Mouse (Mus musculus) cerebellum, postnatal 4 days (tissue): ENCODE measurements around the gene Tmem127.
"Not testable (repeated sequence)": the region's sequence is repeated elsewhere in the genome, so short reads cannot be mapped to it uniquely, and the experiment has no call there.

Experiments used
- DNase-seq, 2 experiments: peaks; one replicate each; pipeline ENCODE4 v3.0.0; 2022; ENCODE audit warnings: low spot score in 2 of 2, mixed read lengths in 1 of 2

The Tmem127 gene

GRCm38 (mm10) chr2:127267854-127268253 is 20.1 kb downstream of the Tmem127 start:
- DNase-seq = no peak

GRCm38 (mm10) chr2:127269491-127270299 is 22.0 kb downstream of the Tmem127 start, which contains the start of gene Stard7:
TSS of gene Stard7 (plus strand) at chr2:127270218.
- peak; percentile 91 to 93 for DNase-seq

DNA sequence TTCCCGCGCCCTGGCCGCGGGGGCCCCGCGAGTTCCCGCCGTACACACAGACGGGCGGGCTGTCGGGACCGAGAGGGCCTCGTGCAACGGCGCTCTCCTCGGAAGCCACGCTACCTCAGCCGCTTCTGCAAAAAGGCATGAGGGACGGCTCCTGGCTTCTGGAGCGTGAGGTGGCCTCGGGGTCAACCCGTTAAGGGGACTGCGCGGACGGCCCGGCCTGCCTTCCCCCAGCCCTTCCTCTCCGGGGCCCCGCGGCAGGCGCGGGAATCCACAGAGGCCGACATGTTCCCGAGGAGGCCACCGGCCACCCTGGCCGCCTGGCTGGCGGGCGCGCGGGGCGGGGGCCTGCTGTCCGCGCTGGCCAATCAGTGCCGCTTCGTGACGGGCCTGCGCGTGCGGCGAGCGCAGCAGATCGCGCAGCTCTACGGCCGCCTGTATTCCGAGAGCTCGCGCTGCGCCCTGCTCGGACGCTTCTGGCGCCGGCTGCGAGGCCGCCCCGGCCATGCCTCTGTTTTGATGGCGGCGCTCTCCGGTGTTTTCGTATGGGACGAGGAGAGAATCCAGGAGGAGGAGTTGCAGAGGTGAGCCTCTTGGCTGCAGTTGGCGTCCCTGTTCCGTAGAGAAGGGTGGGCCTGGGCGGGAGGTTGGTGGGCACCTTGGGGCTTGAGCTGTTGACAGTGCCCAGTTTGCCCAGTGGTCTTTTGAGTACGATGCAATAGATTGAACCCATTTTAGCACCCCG is 22.8 kb downstream of the Tmem127 start:
- DNase-seq = peak; percentile 65 to 83

GRCm38 (mm10) chr2:127271042-127271515 is 23.4 kb downstream of the Tmem127 start:
- no peak for DNase-seq

DNA sequence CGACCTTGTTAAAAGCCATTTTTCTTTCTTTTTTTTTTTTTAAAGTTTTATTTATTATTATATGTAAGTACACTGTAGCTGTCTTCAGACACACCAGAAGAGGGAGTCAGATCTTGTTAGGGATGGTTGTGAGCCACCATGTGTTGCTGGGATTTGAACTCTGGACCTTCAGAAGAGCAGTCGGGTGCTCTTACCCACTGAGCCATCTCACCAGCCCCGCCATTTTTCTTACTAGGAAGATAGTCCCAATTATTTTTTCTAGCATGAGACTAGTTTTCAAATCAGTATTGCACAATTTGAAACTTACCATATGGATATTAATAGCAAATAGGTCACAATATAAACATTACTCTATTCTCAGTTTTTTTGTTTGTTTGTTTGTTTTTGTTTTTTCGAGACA is 24.3 kb downstream of the Tmem127 start:
- DNase-seq = not testable (repeated sequence)

GRCm38 (mm10) chr2:127272806-127273205 is 25.1 kb downstream of the Tmem127 start:
- DNase-seq = no peak

DNA sequence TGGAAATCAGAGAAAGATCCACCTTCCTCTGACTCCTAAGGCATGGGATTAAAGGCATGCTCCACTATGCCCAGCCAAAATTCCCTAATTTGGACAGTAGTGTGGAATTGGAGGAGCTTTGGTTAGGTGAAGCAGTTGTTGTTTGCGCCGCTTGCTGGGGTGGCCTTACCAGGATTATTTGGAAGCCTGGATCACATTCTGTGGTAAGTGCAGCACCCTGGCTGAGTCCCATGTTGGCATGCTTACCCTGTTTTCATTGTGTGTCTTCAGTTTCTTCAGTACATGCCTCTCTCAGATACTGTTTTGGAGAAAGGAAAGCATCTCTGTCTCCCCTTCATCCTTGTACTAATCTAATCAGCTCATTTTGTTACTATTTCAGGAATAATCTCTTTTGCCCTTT is 26.9 kb downstream of the Tmem127 start:
- no peak for DNase-seq

- no peak for DNase-seq
These were observed 28.0 kb downstream of the Tmem127 start for GRCm38 (mm10) chr2:127275551-127276320.

GRCm38 (mm10) chr2:127278162-127278561 is 30.5 kb downstream of the Tmem127 start:
- DNase-seq = no peak

DNA sequence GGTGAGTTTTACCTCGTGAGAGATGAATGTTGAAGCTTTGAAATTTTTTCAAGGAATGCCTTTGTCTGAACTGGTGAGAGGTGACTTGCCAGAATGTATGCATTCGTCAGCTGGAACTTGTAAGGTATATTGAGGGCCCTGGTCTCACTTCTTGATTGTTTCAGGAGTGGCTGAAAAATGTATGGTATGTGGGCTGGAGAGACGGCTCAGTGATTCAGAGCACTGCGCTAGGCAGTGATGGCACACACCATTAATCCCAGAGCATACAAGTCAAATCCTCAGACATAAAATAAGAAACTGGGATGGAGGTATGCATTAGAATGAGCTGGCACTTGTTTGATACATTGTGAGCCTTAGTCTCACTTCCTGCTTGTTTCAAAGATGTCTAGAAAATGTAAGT is 44.5 kb downstream of the Tmem127 start:
- no peak for DNase-seq

DNA sequence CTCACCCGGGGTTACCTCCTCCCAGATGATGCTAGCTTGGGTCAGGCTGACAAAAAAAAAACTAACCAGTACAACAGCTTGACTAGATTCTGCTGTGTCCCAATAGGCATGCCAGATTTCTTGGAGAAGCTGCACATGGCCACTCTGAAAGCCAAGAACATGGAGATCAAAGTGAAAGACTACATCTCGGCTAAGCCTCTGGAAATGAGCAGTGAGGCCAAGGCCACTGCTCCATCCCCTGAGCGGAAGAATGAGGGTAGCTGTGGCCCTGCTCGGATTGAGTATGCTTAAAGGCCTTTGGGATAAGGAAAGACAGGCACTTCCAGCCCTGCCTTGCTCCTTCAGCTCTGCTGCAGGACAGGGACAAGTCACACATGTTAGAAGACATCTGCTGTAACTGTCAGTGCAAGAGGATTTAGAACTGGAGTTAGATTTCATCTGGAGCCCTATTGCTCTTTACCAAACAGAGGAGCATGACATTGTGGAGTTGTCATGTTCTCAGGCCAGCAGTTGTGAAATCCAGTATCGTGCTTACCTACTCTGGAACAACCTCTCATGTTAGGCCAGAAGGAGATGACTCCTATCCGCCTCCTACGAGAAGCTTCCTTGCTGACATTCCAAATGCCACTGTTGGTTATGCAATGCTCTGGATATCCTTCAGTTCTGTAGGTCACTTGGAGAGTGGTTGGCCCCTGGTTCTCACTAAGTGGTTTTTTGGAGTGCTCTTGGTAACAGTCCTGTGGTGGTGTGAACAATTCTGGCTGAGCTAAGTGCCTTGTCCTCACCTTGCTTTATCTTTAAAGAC is 49.5 kb downstream of the Tmem127 start:
- no peak for DNase-seq

- no peak for DNase-seq
These were observed 50.3 kb downstream of the Tmem127 start for GRCm38 (mm10) chr2:127298056-127298455.

- no peak for DNase-seq
These were observed 53.0 kb downstream of the Tmem127 start for GRCm38 (mm10) chr2:127300701-127301100.

GRCm38 (mm10) chr2:127301883-127302282 is 54.2 kb downstream of the Tmem127 start:
- no peak for DNase-seq

DNA sequence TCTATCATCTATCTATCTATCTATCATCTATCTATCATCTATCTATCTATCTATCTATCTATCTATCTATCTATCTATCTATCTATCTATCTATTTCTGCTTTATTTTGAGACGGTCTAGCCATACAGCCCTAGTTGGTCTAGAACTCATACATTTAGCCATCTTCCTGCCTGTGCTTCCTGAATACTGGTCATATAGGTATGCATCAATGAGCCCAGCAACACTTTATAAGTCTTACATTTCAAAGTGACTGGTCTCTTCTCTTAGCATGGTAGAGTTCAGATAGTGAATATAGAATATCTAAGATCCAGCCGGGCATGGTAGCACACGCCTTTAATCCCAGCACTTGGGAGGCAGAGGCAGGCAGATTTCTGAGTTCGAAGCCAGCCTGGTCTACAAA is 56.5 kb downstream of the Tmem127 start:
- not testable (repeated sequence) for DNase-seq

DNA sequence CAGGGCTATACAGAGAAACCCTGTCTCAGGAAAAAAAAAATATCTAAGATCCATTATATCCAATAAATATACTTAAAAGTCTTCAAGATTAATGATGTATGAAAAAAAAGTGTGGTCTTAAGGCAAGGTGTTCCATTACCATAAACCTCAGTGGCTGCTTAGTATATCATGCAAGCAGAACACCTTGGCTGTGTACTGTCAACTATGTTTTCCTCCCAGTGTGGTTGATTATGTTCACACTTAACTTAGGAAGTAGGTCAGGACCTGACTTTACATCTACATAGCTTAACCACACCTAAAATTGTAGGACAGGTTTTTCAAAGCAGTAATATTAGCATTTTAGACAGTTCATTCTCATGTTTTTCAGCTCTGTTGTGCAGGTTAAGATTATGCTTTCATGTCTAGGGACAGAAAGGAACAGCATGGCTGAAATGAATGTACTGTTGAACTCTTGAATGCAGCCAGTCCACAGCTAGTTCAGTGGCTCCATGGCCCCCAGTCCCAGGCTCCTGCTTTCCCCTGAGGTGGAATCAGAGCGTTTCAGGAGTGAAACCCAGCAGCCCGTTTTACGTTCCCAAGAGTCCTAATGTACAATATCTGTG is 57.0 kb downstream of the Tmem127 start:
- DNase-seq = no peak

DNA sequence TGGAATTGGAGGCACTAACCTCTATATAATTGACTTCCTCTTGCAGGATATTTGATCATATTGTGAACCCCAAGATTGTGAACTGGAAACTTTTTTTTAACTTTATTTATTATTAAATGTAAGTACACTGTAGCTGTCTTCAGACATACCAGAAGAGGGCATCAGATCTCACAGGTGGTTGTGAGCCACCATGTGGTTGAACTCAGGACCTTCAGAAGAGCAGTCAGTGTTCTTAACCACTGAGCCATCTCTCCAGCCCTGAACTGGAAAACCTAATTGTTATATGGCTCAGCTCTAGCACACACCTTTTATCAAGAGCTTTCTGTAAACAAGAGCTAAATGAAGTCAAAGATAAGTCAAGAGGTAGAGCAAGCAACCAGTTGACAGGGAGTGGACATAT is 58.4 kb downstream of the Tmem127 start:
- DNase-seq = no peak

- no peak for DNase-seq
These were observed 59.5 kb downstream of the Tmem127 start for GRCm38 (mm10) chr2:127307179-127307578.

DNA sequence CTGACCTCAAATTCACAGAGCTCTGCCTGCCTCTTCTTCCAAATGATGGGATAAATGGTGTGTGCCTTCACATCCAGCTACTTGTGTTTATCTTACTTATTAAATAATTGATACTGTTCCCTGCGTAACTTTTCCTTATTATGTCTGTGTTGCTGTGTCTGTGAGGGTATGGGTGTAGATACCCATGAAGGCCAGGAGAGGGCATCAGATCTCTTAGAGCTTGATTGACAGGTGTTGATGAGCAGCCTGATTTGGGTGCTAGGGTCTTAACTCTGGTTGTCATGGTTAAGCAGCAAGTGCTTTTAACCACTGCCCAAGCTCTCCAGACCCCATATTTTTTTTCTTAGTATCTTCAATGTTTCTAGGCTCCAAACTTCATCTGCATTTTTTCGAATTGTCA is 61.0 kb downstream of the Tmem127 start:
- DNase-seq = no peak

DNA sequence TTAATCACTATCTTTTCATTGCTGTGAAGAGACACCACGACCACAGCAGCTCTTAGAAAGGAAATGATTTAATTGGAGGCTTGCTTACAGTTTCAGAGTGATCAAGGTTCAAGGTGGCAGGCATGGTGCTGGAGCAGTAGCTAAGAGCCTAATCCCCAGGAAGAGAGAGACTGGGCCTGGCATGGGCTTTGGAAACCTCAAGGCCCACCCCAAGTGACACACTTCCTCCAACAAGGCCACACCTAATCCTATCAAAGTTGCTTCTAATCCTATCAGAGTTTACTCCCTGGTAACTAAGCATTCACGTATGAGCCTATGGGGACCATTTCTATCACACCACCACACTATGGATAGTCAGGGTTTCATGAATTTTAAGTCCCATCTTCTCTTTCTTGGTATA is 62.5 kb downstream of the Tmem127 start:
- no peak for DNase-seq

DNA sequence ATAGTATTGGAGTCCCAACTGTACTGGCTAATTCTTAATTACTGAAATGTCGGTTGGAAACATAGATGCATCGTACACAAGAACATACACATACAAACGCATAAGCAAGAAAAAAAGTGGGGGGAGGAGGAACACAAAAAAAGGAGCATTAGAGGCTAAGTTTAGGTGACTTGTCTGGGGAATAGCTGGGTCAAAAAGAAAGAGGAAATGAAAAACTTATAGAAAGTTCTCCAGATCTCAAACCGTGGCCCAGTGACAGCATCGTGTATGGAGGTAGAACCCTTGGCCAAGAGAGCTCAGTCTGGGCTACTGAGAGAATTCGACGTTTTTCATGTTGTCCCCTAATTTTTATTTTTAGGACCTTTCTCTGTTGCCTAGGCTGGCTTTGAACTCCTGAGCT is 63.0 kb downstream of the Tmem127 start:
- no peak for DNase-seq
